Mouse (Mus musculus) CH12F3 (cell line): ENCODE measurements around the gene Ptgis.

Experiments
- in situ Hi-C: fragments of 300-500 bp; cut with MboI; formaldehyde crosslinking; loops from 2 replicates; pipeline ENCODE4 v1.14.3; 2020; ENCODE audit warnings: low sequenced_read_pairs

Gene Ptgis

GRCm38 (mm10) chr2:167233771-167234170 lies 6.6 kb downstream of the Ptgis start:
- in situ Hi-C loops, result no loop called here

DNA sequence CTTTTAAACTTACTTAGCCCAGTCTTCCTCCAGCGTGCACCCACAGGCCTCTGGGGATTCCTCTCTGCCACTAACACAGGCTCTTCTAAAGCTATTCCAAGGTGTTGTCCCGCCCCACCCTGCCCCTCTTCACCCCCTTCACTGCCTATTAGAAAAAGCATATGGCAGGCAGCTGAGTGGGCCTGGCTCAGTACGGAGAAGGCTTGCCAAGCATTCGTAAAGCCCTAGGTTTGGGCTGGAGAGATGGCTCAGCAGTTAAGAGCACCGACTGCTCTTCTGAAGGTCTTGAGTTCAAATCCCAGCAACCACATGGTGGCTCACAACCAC lies 7.4 kb downstream of the Ptgis start:
- in situ Hi-C loops, result no loop called here

GRCm38 (mm10) chr2:167232132-167233008 lies 8.0 kb downstream of the Ptgis start:
- in situ Hi-C loops, result no loop called here

DNA sequence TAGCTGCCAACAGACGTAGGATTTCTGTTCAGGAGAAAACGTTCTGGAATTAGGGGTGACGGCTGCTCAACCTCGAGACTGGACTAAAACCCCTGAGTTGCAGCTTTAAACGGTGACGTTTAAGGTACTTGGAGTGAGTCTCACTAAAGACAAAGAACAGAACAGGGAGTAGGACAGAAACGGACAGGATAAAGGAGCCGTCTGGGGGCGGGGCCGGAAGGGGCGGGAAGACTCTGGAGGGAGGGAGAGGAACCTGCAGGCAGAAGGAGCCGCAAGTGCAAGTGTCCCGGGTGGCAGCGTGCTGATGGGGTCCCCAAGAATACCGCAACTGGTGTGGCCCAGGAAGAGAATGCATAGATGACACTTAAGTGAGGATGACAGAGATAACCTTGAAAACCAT lies 9.8 kb downstream of the Ptgis start:
- in situ Hi-C loops, result no loop called here

- in situ Hi-C loops, result loop anchor here (5.0 kb wide), 1 partner anchor 52 kb away; no protein-coding TSS in a partner anchor
These were observed 15.5 kb downstream of the Ptgis start for GRCm38 (mm10) chr2:167224937-167225336.

DNA sequence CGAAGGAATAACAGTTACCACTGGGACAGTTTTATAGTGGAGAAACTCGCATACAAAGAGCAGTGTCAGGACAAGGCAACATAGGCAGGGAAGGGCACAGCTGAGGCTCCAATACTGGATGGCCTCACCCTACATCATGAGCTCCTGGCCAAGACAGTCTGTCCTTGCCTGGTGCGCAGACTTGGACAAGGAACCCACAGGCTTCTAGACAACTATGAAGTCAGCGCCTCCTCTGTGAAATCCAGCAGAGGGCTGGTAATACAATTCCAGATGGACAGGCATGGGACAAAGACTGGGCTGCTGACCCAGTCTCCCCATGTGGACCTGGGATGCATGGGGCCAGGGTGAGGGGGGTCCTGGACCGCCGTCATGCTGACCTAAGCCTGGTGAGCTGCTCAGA lies 16.2 kb downstream of the Ptgis start:
- in situ Hi-C loops, result loop anchor here (5.0 kb wide), 1 partner anchor 53 kb away; no protein-coding TSS in a partner anchor

DNA sequence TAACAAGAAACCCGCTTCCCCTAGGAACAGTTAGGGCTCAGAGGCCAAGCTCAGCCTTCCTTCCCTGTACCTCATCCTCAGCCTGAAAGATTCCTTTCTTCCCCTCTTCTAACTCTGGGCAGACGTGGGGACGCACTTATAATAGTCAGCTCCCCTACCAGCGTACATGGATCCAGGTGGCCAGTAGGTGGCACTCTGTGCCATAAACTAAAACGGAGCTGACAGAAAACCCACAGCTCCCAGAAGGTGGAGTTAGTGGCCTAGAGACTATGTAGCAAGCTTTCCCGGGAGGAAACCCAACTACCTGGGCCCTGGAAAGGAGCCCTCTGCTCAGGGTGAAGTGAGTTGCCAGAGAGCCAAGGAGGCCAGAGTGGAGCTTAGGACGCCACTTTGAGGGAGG lies 18.3 kb downstream of the Ptgis start:
- in situ Hi-C loops, result loop anchor here (5.0 kb wide), 1 partner anchor 55 kb away; no protein-coding TSS in a partner anchor

DNA sequence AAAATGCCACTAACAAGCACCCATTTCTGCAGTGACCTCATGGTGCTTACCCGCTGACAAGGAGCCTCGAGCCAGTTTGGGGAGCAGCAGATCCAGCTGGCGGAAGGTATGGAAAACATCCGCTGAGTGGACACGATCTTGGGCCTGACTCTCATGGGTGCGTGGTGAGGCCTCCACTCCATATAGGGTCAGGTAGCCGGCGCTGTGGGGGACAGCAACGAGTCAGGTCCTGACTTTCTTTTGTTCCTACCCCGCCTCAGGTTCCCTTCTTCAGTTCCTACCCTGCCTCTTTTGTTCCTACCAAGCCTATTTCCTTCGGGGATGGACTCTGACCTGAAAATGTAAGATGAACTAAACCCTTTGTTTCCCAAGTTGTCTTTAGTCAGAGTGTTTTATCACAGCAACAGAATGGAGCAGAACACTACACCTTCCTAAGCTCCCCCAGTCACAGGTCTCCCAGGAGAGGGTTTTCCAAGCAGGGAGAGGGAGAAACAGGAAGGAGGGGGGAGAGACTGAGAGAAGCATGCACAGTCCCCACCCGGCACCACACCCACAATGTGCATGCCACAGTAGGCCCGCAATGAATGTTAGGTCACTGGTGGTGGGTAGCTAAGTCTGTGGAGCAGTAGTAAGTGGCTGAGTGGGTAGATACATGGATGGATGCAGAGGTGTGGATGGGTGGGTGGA lies 19.1 kb downstream of the Ptgis start:
- in situ Hi-C loops, result loop anchor here (5.0 kb wide), 1 partner anchor 56 kb away; no protein-coding TSS in a partner anchor

- in situ Hi-C loops, result loop anchor here (5.0 kb wide), 1 partner anchor 57 kb away; no protein-coding TSS in a partner anchor
These were observed 19.7 kb downstream of the Ptgis start for GRCm38 (mm10) chr2:167220736-167221135.

GRCm38 (mm10) chr2:167219154-167219775 lies 21.1 kb downstream of the Ptgis start:
- in situ Hi-C loops, result no loop called here

DNA sequence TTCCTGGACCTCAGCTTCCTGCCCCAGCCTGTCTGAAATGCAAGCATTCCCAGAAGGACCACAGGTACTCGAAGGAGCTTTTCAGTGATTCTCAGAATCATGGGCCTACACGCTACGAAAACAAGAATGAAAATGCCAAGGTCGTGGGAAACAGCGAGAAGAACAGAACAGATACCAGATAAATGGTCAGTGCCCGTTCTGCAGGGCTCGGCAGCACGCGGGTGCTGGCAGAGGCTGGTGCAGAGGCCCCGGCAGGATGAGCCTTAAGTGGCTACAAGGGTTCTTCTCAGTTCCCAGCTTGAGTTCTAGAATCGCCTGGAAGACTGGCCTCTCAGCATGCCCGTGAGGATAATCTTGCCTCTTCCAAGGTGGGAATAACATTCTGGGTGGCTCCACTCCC lies 26.7 kb downstream of the Ptgis start:
- in situ Hi-C loops, result no loop called here

GRCm38 (mm10) chr2:167213076-167213475 lies 27.3 kb downstream of the Ptgis start:
- in situ Hi-C loops, result no loop called here

DNA sequence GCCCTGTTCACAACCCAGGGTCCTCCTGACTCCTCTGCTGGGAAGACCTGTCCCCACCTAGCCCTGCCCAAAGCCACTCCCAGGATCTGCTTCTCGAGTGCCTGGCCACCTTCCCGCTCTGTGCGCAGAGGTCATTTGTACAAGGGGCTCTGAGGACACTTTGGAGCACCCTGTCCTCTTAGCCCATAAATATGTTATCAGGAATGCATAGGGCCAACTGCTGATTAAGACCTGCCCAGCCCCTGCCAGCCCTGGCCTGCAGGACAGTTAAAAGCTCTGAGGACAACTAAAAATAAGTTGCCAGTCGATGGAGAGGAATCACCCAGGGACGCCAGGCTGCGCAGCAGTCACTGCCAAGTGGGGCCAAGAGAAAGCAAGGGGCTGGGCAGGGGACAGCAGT lies 27.9 kb downstream of the Ptgis start:
- in situ Hi-C loops, result no loop called here

DNA sequence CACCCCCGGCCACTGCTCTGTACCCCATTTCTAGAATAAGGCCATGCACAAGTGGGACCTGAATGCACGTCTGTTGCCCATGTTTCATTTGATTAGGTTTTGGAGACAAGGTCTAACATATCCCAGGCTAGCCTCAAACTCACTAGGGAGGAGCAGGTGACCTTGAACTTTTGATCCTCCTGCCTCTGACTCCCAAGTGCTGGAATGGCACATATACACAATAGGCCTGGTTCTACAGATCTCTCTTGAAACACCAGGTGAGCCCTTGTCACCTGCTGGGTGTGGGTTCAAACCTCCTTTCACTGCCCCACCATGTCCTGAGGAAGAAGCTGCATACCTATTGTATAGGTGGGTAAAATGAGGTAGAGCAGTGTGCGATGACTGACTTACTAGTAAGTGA lies 28.3 kb downstream of the Ptgis start:
- in situ Hi-C loops, result no loop called here

DNA sequence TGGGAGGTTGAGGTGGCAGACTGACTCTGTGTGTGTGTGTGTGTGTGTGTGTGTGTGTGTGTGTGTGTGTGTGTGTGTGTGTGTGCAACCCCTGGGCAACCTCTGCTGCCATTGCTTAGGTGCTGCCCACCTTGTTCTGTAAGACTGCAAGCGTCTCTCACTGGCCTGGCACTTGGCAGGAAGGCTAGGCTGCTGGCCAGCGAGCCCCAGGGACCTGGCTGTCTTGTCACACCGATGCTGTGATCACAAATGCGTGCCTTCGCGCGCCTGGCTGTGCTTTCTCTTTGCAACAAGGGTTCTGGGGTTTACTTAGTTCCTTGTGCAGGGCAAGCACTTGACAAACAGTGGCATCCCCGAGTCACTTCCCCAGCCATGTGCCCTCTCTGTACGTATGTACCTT lies 30.5 kb downstream of the Ptgis start:
- in situ Hi-C loops, result loop anchor here (5.0 kb wide), 1 partner anchor 138 kb away; no protein-coding TSS in a partner anchor

DNA sequence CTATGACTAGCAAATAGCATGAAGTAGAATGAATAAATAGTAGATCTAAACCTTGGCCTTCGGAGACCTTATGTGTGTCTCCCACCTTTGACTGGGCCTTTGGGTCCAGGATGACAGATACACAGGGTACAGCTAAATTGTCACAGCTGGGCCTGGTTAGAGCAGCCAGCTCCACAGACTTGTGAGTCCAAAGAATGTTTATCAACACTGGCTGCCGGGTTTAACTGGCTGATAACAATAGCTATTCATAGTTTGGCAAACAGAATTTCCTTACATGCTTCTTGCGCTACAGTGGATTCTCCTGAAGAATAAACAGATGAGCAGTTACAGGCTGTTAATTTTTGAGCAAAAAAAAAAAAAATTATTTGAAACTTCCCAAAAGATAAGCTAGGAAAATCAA lies 31.4 kb downstream of the Ptgis start:
- in situ Hi-C loops, result loop anchor here (5.0 kb wide), 1 partner anchor 137 kb away; no protein-coding TSS in a partner anchor

DNA sequence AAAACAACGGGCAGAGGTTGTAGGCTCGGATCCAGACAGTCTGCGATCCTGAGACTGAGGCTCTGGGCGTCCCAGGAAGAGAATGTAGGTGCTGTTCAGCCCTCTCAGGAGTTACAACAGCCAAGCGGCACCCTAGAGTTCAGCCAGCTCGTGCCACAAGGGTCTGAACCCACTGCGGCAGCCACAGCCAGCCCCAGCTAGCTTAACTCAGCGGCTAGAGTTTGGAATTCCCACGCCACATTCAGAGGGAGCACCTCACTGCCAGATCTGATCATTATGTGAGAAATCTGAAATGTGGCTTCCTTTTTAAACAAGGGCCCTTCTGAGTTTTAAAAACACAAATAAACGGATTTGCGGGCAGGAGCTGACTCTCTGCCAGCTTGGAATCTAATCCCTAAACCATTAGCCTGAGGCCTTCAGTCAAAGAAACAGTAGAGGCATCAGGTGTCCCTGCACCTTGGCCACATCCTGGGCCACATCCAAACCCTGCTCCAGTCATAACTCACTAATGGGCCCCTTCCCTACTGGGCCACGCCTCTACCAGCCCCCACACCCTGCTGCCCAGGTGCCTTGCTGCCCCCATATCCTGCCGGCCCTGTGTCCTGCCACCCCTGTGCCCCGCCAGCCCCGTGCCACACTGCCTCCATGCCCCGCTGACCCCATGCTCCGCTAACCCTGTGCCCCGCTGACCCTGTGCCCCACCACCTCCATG lies 34.3 kb downstream of the Ptgis start:
- in situ Hi-C loops, result loop anchor here (5.0 kb wide), 1 partner anchor 134 kb away; no protein-coding TSS in a partner anchor

DNA sequence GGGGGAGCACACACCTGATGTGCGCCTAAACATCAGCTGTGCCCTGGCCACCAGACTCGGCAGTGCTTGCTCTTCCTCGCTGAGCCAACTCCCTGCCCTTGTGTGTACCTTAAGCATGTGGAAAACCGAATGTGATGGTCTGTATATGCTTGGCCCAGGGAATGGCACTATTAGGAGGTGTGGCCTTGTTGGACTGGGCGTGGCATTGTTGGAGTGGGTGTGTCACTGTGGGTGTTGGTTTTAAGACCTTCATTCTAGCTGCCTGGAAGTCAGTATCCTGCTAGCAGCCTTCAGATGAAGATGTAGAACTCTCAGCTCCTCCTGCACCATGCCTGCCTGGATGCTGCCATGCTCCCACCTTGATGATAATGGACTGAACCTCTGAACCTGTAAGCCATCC lies 35.7 kb downstream of the Ptgis start:
- in situ Hi-C loops, result loop anchor here (5.0 kb wide), 1 partner anchor 132 kb away; no protein-coding TSS in a partner anchor

GRCm38 (mm10) chr2:167203505-167204166 lies 36.8 kb downstream of the Ptgis start:
- in situ Hi-C loops, result no loop called here
